Mouse (Mus musculus): ENCODE measurements around the gene Cpb2. TPM values are rescaled to one million over a fixed set of nuclear protein-coding genes. Genes with fewer than 3 reads are reported as not detected.

The Cpb2 gene
- polyA plus RNA-seq, 1 experiment from 2014 or later, result 1.1 TPM

- 69% methylated on average over 9 of the region's 9 CpGs for WGBS (ENCODE audit: insufficient replicate concordance)
- no peak overlapping the region for H3K4me2 ChIP-seq
- H3K9ac ChIP-seq (ENCODE audit: low read depth, low read length), result no peak overlapping the region
- H3K27ac ChIP-seq (ENCODE audit: low read depth, low read length), result no peak overlapping the region
- no peaks in the 10 kb centered on the region for H3K27me3 ChIP-seq (ENCODE audit: control insufficient read depth, insufficient read depth, low read length)
- H3K4me1 ChIP-seq (ENCODE audit: control insufficient read depth, insufficient read depth, low read length), result no peaks in the 10 kb centered on the region
- H3K36me3 ChIP-seq (ENCODE audit: control insufficient read depth, insufficient read depth, low read length), result no peaks in the 10 kb centered on the region
- no peaks in the 10 kb centered on the region for H3K9me3 ChIP-seq (replicated peaks; ENCODE audit: control insufficient read depth, low read length)
- ATAC-seq (replicated peaks; ENCODE audit: insufficient number of reproducible peaks, low FRiP score, low TSS enrichment), result no peak
- no peak overlapping the region for H3K4me3 ChIP-seq (ENCODE audit: low read depth, low read length)
Measured at GRCm38 (mm10) chr14:75235955-75236635, 6.0 kb upstream of the Cpb2 start.

- no peaks in the 10 kb centered on the region for H3K36me3 ChIP-seq (ENCODE audit: control insufficient read depth, insufficient read depth, low read length)
- no peak overlapping the region for H3K4me2 ChIP-seq
- H3K27me3 ChIP-seq (ENCODE audit: control insufficient read depth, insufficient read depth, low read length), result no peaks in the 10 kb centered on the region
- ATAC-seq (replicated peaks; ENCODE audit: insufficient number of reproducible peaks, low FRiP score, low TSS enrichment), result no peak
- no peak overlapping the region for H3K27ac ChIP-seq (ENCODE audit: low read depth, low read length)
- no peaks in the 10 kb centered on the region for H3K9me3 ChIP-seq (replicated peaks; ENCODE audit: control insufficient read depth, low read length)
- H3K9ac ChIP-seq (ENCODE audit: low read depth, low read length), result no peak overlapping the region
- H3K4me3 ChIP-seq (ENCODE audit: low read depth, low read length), result no peak overlapping the region
- no peaks in the 10 kb centered on the region for H3K4me1 ChIP-seq (ENCODE audit: control insufficient read depth, insufficient read depth, low read length)
- 77% methylated on average over 4 of the region's 4 CpGs for WGBS (ENCODE audit: insufficient replicate concordance)
Measured at GRCm38 (mm10) chr14:75236636-75237003, 5.5 kb upstream of the Cpb2 start.

GRCm38 (mm10) chr14:75237096-75237495 is 5.0 kb upstream of the Cpb2 start:
- Histone ChIP-seq H3K4me2 (no peak overlapping the region), H3K4me3 (ENCODE audit: low read depth, low read length) (no peak overlapping the region), H3K9me3 (replicated peaks; ENCODE audit: control insufficient read depth, low read length) (no peaks in the 10 kb centered on the region), H3K36me3 (ENCODE audit: control insufficient read depth, insufficient read depth, low read length) (no peaks in the 10 kb centered on the region), H3K9ac (ENCODE audit: low read depth, low read length) (no peak overlapping the region), H3K27ac (ENCODE audit: low read depth, low read length) (no peak overlapping the region), H3K27me3 (ENCODE audit: control insufficient read depth, insufficient read depth, low read length) (no peaks in the 10 kb centered on the region), H3K4me1 (ENCODE audit: control insufficient read depth, insufficient read depth, low read length) (no peaks in the 10 kb centered on the region)
- no peak for ATAC-seq (replicated peaks; ENCODE audit: insufficient number of reproducible peaks, low FRiP score, low TSS enrichment)
- 78% methylated on average over 8 of the region's 8 CpGs for WGBS (ENCODE audit: insufficient replicate concordance)

GRCm38 (mm10) chr14:75238054-75238692 is 3.9 kb upstream of the Cpb2 start:
- no peak overlapping the region for H3K4me3 ChIP-seq (ENCODE audit: low read depth, low read length)
- H3K4me2 ChIP-seq, result no peak overlapping the region
- no peak overlapping the region for H3K27ac ChIP-seq (ENCODE audit: low read depth, low read length)
- no peaks in the 10 kb centered on the region for H3K27me3 ChIP-seq (ENCODE audit: control insufficient read depth, insufficient read depth, low read length)
- 71% methylated on average over 6 of the region's 6 CpGs for WGBS (ENCODE audit: insufficient replicate concordance)
- H3K9ac ChIP-seq (ENCODE audit: low read depth, low read length), result no peak overlapping the region
- ATAC-seq (replicated peaks; ENCODE audit: insufficient number of reproducible peaks, low FRiP score, low TSS enrichment), result no peak
- H3K36me3 ChIP-seq (ENCODE audit: control insufficient read depth, insufficient read depth, low read length), result no peaks in the 10 kb centered on the region
- no peaks in the 10 kb centered on the region for H3K9me3 ChIP-seq (replicated peaks; ENCODE audit: control insufficient read depth, low read length)
- no peaks in the 10 kb centered on the region for H3K4me1 ChIP-seq (ENCODE audit: control insufficient read depth, insufficient read depth, low read length)

GRCm38 (mm10) chr14:75246024-75247000 is 4.2 kb downstream of the Cpb2 start:
- Histone ChIP-seq H3K4me3 (ENCODE audit: low read depth, low read length) (no peak overlapping the region), H3K4me2 (no peak overlapping the region), H3K4me1 (ENCODE audit: control insufficient read depth, insufficient read depth, low read length) (no peaks in the 10 kb centered on the region), H3K9me3 (replicated peaks; ENCODE audit: control insufficient read depth, low read length) (no peaks in the 10 kb centered on the region), H3K27me3 (ENCODE audit: control insufficient read depth, insufficient read depth, low read length) (no peaks in the 10 kb centered on the region), H3K36me3 (ENCODE audit: control insufficient read depth, insufficient read depth, low read length) (no peaks in the 10 kb centered on the region), H3K27ac (ENCODE audit: low read depth, low read length) (no peak overlapping the region), H3K9ac (ENCODE audit: low read depth, low read length) (no peak overlapping the region)
- no peak for ATAC-seq (replicated peaks; ENCODE audit: insufficient number of reproducible peaks, low FRiP score, low TSS enrichment)
- WGBS (ENCODE audit: insufficient replicate concordance), result 75% methylated on average over 11 of the region's 11 CpGs

- Histone ChIP-seq H3K36me3 (ENCODE audit: control insufficient read depth, insufficient read depth, low read length) (no peaks in the 10 kb centered on the region), H3K9ac (ENCODE audit: low read depth, low read length) (no peak overlapping the region), H3K4me2 (no peak overlapping the region), H3K27ac (ENCODE audit: low read depth, low read length) (no peak overlapping the region), H3K9me3 (replicated peaks; ENCODE audit: control insufficient read depth, low read length) (no peaks in the 10 kb centered on the region), H3K4me3 (ENCODE audit: low read depth, low read length) (no peak overlapping the region), H3K27me3 (ENCODE audit: control insufficient read depth, insufficient read depth, low read length) (no peaks in the 10 kb centered on the region), H3K4me1 (ENCODE audit: control insufficient read depth, insufficient read depth, low read length) (no peaks in the 10 kb centered on the region)
- no peak for ATAC-seq (replicated peaks; ENCODE audit: insufficient number of reproducible peaks, low FRiP score, low TSS enrichment)
- WGBS (ENCODE audit: insufficient replicate concordance), result 77% methylated on average over 3 of the region's 3 CpGs
Measured at GRCm38 (mm10) chr14:75250432-75250831, 8.3 kb downstream of the Cpb2 start.

- no peaks in the 10 kb centered on the region for H3K4me1 ChIP-seq (ENCODE audit: control insufficient read depth, insufficient read depth, low read length)
- H3K4me2 ChIP-seq, result no peak overlapping the region
- no peak for ATAC-seq (replicated peaks; ENCODE audit: insufficient number of reproducible peaks, low FRiP score, low TSS enrichment)
- H3K27me3 ChIP-seq (ENCODE audit: control insufficient read depth, insufficient read depth, low read length), result no peaks in the 10 kb centered on the region
- H3K4me3 ChIP-seq (ENCODE audit: low read depth, low read length), result no peak overlapping the region
- no peak overlapping the region for H3K9ac ChIP-seq (ENCODE audit: low read depth, low read length)
- WGBS (ENCODE audit: insufficient replicate concordance), result 38% methylated on average over 5 of the region's 5 CpGs
- no peaks in the 10 kb centered on the region for H3K9me3 ChIP-seq (replicated peaks; ENCODE audit: control insufficient read depth, low read length)
- H3K36me3 ChIP-seq (ENCODE audit: control insufficient read depth, insufficient read depth, low read length), result no peaks in the 10 kb centered on the region
- no peak overlapping the region for H3K27ac ChIP-seq (ENCODE audit: low read depth, low read length)
Measured at GRCm38 (mm10) chr14:75256521-75256920, 14.4 kb downstream of the Cpb2 start.

GRCm38 (mm10) chr14:75269531-75269930 is 27.4 kb downstream of the Cpb2 start:
- Histone ChIP-seq H3K9me3 (replicated peaks; ENCODE audit: control insufficient read depth, low read length) (no peaks in the 10 kb centered on the region), H3K4me2 (no peak overlapping the region), H3K4me3 (ENCODE audit: low read depth, low read length) (no peak overlapping the region), H3K9ac (ENCODE audit: low read depth, low read length) (no peak overlapping the region), H3K36me3 (ENCODE audit: control insufficient read depth, insufficient read depth, low read length) (no peaks in the 10 kb centered on the region), H3K27me3 (ENCODE audit: control insufficient read depth, insufficient read depth, low read length) (no peaks in the 10 kb centered on the region), H3K27ac (ENCODE audit: low read depth, low read length) (no peak overlapping the region), H3K4me1 (ENCODE audit: control insufficient read depth, insufficient read depth, low read length) (no peaks in the 10 kb centered on the region)
- 56% methylated on average over 5 of the region's 5 CpGs for WGBS (ENCODE audit: insufficient replicate concordance)
- ATAC-seq (replicated peaks; ENCODE audit: insufficient number of reproducible peaks, low FRiP score, low TSS enrichment), result no peak
